ENCODE assay signal across 22 mouse cellular contexts in genomic region chr16:11646745-11647289, GRCm38 (mm10).
DNase-seq lines count a peak whose midpoint lies in the region; ATAC-seq and TF ChIP-seq lines count a peak whose summit lies in the region.
"Had no signal": no experiment of that assay in that cellular context is flagged by ENCODE, and none has a peak within 500 bp of the region (broad histone marks: within the 10 kb centered on the region; RNA-seq: fewer than 3 reads in every experiment).

No protein-coding gene starts in this region.

- no peak for DNase-seq in embryonic facial prominence, embryonic 14.5 days (ENCODE audit: low spot score)
- no peak for DNase-seq in embryonic facial prominence, embryonic 10.5 days (ENCODE audit: low spot score)
- DNase-seq in layer of hippocampus, adult 2 months (ENCODE audit: low spot score in 2 of 2), result no peak
- DNase-seq in layer of hippocampus, postnatal 36 days, result no peak
- DNase-seq in CD4-positive helper T cell, adult 2 months (ENCODE audit: low read depth, low spot score), result peak; percentile 28
- DNase-seq in lung, postnatal 25 days (ENCODE audit: low spot score), result no peak
- no peak for DNase-seq in adrenal gland, postnatal 10 days
- DNase-seq: cerebellum, adult 18-20 months; cerebellum, postnatal 25 days; embryo, embryonic 11 days; gastrocnemius, adult 2 months; heart, postnatal 36 days; kidney, adult 9 months; kidney, postnatal 25 days; layer of hippocampus, adult 9-11 months; right cerebral cortex, adult 18-20 months had no signal

- H3K27me3 ChIP-seq in embryonic facial prominence, embryonic 14.5 days (replicated peaks; ENCODE audit: control insufficient read depth, insufficient read depth, low read length), result no peaks in the 10 kb centered on the region
- no peaks in the 10 kb centered on the region for H3K27me3 ChIP-seq in embryonic facial prominence, embryonic 10.5 days (replicated peaks; ENCODE audit: low read depth, poor library complexity, severe bottlenecking)
- H3K27me3 ChIP-seq: heart, embryonic 13.5 days; lung, embryonic 15.5 days; neural tube, embryonic 13.5 days had no signal

- H3K36me3 ChIP-seq in embryonic facial prominence, embryonic 14.5 days (ENCODE audit: control insufficient read depth, insufficient read depth, low read length), result no peaks in the 10 kb centered on the region
- no peaks in the 10 kb centered on the region for H3K36me3 ChIP-seq in embryonic facial prominence, embryonic 10.5 days (replicated peaks)
- H3K36me3 ChIP-seq: heart, embryonic 13.5 days; lung, embryonic 15.5 days; neural tube, embryonic 13.5 days had no signal

- H3K27ac ChIP-seq in embryonic facial prominence, embryonic 14.5 days (replicated peaks; ENCODE audit: low read depth, low read length), result no peak overlapping the region
- no peak overlapping the region for H3K27ac ChIP-seq in embryonic facial prominence, embryonic 10.5 days (replicated peaks)
- H3K27ac ChIP-seq in layer of hippocampus, adult 2 months, result peak overlapping the region; percentile 57; the same call in 1 of the 2 replicates
- H3K27ac ChIP-seq: gastrocnemius, adult 2 months; heart, embryonic 13.5 days; liver, embryonic 14.5 days; lung, embryonic 15.5 days; neural tube, embryonic 13.5 days; stomach, postnatal 0 days had no signal

- TF ChIP-seq CTCF in layer of hippocampus, adult 2 months (conservative IDR thresholded peaks at IDR 0.05), result no peak

- H3K4me3 ChIP-seq in embryonic facial prominence, embryonic 14.5 days (ENCODE audit: low read depth, low read length), result no peak overlapping the region
- H3K4me3 ChIP-seq in embryonic facial prominence, embryonic 10.5 days, result no peak overlapping the region
- H3K4me3 ChIP-seq in layer of hippocampus, adult 2 months, result no peak overlapping the region
- H3K4me3 ChIP-seq: gastrocnemius, adult 2 months; heart, embryonic 13.5 days; lung, embryonic 15.5 days; neural tube, embryonic 13.5 days had no signal

- H3K9ac ChIP-seq in embryonic facial prominence, embryonic 14.5 days (ENCODE audit: low read depth, low read length), result no peak overlapping the region
- H3K9ac ChIP-seq: heart, embryonic 13.5 days; liver, embryonic 14.5 days; lung, embryonic 15.5 days; neural tube, embryonic 13.5 days had no signal

- H3K9me3 ChIP-seq in embryonic facial prominence, embryonic 14.5 days (ENCODE audit: control insufficient read depth, low read length), result no peaks in the 10 kb centered on the region
- H3K9me3 ChIP-seq in embryonic facial prominence, embryonic 10.5 days, result no peaks in the 10 kb centered on the region
- H3K9me3 ChIP-seq: heart, embryonic 13.5 days; lung, embryonic 15.5 days; neural tube, embryonic 13.5 days had no signal

- no peak overlapping the region for H3K4me2 ChIP-seq in embryonic facial prominence, embryonic 14.5 days (ENCODE audit: low read depth, low read length)
- H3K4me2 ChIP-seq: heart, embryonic 13.5 days; lung, embryonic 15.5 days; neural tube, embryonic 13.5 days had no signal

- peaks cover 11% of the 10 kb centered on the region for H3K4me1 ChIP-seq in embryonic facial prominence, embryonic 14.5 days (ENCODE audit: control insufficient read depth, insufficient read depth, low read length)
- H3K4me1 ChIP-seq in embryonic facial prominence, embryonic 10.5 days, result peaks cover 36% of the 10 kb centered on the region

- WGBS in embryonic facial prominence, embryonic 14.5 days, result 76% methylated on average over 4 of the region's 4 CpGs
- WGBS in embryonic facial prominence, embryonic 10.5 days, result 74% methylated on average over 4 of the region's 4 CpGs

- peak; percentile 80; the same call in 1 of the 2 replicates for ATAC-seq in embryonic facial prominence, embryonic 14.5 days (ENCODE audit: low read depth)
- peak; percentile 41 for ATAC-seq in inflammation-experienced regulatory T-cells, adult 6 months
